Mouse (Mus musculus) frontal cortex, adult 2 months (tissue): ENCODE results near the gene Gm17555. TPM values are rescaled to one million over a fixed set of nuclear protein-coding genes. Genes with fewer than 3 reads are reported as not detected.
"Not testable (repeated sequence)": the region's sequence is repeated elsewhere in the genome, so short reads cannot be mapped to it uniquely, and the experiment has no call there.

Source experiments
- DNase-seq, 2 experiments: peaks; one replicate each; pipeline ENCODE4 v3.0.0; 2022; ENCODE audit warnings: low spot score in 1 of 2; ENCODE audit errors: extremely low spot score in 1 of 2
- polyA plus RNA-seq: library from polyadenylated mRNA; depleted of rRNA; stranded (reverse); fragments of >200 nt; gene quantifications from 2 replicates; pipeline ENCODE4 v1.2.3, GENCODE M21; 2012; rRNA removed

The Gm17555 gene
- polyA plus RNA-seq: not detected in 2 replicates

GRCm38 (mm10) chr2:126214800-126215199, at the start of gene Gm17555:
TSS of gene Gm17555 (plus strand) at chr2:126215100.
- DNase-seq: not testable (repeated sequence)

DNA sequence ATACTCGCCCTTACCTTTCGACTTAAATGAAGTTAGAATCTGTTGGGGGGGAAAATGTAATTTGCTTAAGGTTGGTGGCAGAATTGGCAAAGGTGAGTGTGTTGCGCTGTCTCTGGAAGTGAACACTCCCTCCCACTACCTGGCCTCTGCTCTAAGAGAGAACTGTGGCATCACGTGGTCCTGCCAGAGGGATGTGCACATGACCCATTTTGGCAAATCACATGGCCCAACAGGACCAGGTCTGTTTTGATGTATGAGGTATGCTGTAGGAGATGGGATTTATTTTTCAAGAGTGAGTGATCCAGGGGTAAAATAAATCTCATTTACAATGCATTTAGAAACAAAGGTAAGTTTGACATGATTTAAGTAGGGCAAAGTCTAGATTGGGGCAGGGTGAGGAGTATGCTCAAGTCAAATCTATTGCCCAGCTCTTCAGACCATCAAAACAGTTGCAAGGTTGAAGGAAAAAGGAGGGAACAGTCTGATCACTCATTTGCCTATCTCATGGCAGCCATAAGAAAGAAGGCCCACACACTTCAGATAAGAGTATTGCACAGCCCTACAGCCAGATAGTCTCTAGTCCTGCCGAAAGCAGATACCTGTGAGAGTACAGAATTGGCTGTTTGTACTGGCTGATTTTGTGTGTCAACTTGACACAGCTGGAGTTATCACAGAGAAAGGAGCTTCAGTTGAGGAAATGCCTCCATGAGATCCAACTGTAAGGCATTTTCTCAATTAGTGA, 49.5 kb upstream of the Gm17555 start:
- no peak for DNase-seq

GRCm38 (mm10) chr2:126166335-126166734, 48.6 kb upstream of the Gm17555 start:
- no peak for DNase-seq

GRCm38 (mm10) chr2:126166848-126167617, 47.9 kb upstream of the Gm17555 start:
- DNase-seq: peak in 1 of 2 experiments; percentile 13

DNA sequence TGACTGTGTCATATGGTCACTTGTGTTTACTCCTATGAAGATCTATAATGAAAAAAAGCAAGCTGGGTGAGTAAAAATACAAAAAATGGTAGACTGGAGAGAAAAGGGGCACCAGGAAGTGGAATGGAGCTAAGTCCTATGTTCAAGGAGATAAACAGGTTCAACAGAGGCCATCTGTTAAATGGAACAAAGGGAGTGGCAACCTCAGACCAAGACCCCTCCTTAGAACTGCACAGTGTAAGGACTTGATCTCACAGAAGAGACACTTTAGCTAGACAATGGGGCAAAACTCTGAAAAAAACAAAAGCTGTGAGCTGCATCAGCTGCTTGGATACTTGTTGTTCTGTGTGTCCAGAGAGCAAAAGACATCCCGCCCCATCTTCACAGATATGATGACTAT, 43.5 kb upstream of the Gm17555 start:
- DNase-seq: no peak

DNA sequence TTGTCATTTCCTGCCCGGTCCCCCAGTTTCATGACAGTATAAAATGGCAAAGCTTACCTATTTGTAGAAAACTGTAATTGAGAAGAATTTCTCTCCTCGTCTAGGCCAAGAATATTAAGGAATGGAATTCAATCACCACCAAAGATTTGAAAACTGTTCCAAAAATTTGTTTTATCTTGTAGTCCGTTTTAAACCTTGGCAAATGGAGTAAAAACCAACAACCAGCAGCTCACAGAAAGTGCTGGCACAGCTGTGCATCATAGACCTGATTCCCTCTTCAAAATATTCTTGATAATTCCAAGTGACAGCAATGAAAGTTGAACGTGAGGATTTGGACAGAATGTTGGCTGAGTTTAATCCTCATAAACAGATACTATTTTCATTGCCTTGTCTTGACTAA, 23.6 kb upstream of the Gm17555 start:
- DNase-seq: no peak

GRCm38 (mm10) chr2:126192129-126192528, 22.8 kb upstream of the Gm17555 start:
- DNase-seq: no peak

DNA sequence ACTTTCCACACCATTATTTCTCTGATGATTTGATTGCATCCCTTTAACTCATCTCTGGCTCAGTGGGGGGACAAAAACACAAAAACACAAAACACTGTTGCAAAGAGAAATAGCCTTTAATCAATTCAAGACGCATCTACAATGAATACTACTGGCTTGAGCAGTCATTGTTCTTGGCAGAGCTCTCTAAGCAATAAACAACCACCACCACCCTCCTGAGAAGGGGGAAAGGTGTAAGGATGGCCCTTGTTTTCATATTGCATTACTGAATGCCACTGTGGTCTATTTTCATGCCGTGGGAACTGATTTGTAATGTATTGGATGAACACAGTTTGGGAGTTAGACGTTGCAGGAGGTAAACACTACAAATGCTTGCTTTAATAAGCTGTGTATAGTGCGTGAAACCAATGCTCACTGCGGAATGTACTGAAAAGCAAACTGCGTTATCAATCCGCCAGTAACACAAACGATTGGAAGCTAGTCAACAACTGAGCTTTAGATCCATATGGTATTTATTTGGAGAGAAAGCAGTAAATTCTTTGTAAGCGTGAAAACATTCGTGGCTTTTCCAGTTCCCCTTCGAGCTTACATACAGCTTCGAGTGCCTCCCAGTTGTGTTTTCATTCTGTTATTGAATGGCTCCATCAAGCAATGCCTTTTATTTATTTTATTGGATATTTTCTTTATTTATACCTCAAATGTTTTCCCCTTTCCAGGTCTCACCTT, 19.1 kb upstream of the Gm17555 start:
- no peak for DNase-seq

GRCm38 (mm10) chr2:126198971-126199370, 15.9 kb upstream of the Gm17555 start:
- no peak for DNase-seq

GRCm38 (mm10) chr2:126211011-126211680, 3.8 kb upstream of the Gm17555 start:
- DNase-seq: no peak

DNA sequence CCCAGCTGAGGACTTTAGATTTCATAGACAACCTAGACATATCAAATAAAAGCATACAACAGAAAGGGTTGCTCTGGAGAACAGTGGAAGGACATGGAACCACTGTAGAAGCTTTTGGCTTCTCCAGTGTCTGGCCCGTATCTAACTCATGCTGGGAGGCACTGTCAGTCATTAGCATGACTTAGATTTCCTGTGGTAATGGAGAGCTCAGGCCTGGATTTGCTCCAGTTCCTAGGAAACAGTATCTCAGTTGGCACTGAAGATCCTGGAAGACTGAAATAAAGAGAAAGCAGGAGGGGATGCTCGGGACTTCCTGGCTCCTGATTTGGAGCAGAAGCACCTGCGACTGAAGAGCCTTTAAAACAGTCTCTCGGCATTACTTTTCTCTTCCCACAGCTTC, 12.7 kb downstream of the Gm17555 start:
- no peak for DNase-seq

GRCm38 (mm10) chr2:126231731-126232130, 16.8 kb downstream of the Gm17555 start:
- no peak for DNase-seq

DNA sequence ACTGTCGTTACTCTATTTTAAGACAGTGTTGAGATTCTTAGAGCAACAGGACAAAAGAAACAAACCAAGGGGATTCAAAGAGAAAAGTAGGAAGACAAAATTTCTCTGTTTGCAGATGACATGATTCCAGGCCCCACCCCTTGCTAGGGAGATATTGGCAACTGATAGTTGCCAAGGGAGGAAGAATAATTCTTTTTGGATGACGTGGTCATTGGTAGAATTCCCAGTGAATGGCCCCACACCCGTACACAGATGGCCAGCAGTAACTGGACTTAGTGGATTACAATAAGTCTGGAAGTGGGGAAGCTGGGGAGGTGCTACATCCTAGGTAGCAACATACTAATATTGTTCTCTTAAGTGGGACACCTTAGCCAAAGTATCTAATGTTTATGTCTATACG, 22.0 kb downstream of the Gm17555 start:
- no peak for DNase-seq

GRCm38 (mm10) chr2:126245446-126245845, 30.5 kb downstream of the Gm17555 start:
- DNase-seq: peak in 1 of 2 experiments; percentile 65

GRCm38 (mm10) chr2:126248536-126248935, 33.6 kb downstream of the Gm17555 start:
- DNase-seq: no peak

- no peak for DNase-seq
Observed at GRCm38 (mm10) chr2:126252211-126252610, 37.3 kb downstream of the Gm17555 start.

Other genes with a start within 250 kb of the Gm17555 start
- gene Fgf7, start 180.4 kb upstream of the Gm17555 start, polyA plus RNA-seq: 1.5 and 1.9 TPM in 2 replicates
- gene Fam227b, start 63.1 kb upstream of the Gm17555 start, polyA plus RNA-seq: 0.04 TPM in 1 of 2 replicates, not detected in the other
- gene Dtwd1, start 63.0 kb upstream of the Gm17555 start, polyA plus RNA-seq: 12.0 and 14.2 TPM in 2 replicates